Mouse (Mus musculus): ENCODE measurements at regions not wholly inside any gene's neighbourhood (a gene's known extent, or its start where the extent isn't known, plus 50 kb on each side); places are given as distances from the start of the nearest gene placed in this dataset.

- TF ChIP-seq CTCF (conservative IDR thresholded peaks at IDR 0.05; ENCODE audit: low read length) (no peak), POU5F1 (IDR thresholded peaks at IDR 0.05; ENCODE audit: borderline replicate concordance, low read length) (no peak), NANOG (IDR thresholded peaks at IDR 0.05; ENCODE audit: borderline replicate concordance, low read length) (no peak)
Measured at GRCm38 (mm10) chr1:32946254-32946653, 399.2 kb upstream of the Gm5415 start.

Data from E14TG2a.4 (cell line).